Mouse (Mus musculus) central nervous system, embryonic 14 days (tissue): ENCODE data around the gene Olfr107. TPM values are rescaled to one million over a fixed set of nuclear protein-coding genes. Genes with fewer than 3 reads are reported as not detected.

Experiments
- polyA plus RNA-seq: library from polyadenylated mRNA; depleted of rRNA; stranded (reverse); fragments of >200 nt; gene quantifications from 2 replicates; pipeline ENCODE4 v1.2.3, GENCODE M21; 2012; rRNA removed

Gene Olfr107
- polyA plus RNA-seq: not detected in 2 replicates

DNA sequence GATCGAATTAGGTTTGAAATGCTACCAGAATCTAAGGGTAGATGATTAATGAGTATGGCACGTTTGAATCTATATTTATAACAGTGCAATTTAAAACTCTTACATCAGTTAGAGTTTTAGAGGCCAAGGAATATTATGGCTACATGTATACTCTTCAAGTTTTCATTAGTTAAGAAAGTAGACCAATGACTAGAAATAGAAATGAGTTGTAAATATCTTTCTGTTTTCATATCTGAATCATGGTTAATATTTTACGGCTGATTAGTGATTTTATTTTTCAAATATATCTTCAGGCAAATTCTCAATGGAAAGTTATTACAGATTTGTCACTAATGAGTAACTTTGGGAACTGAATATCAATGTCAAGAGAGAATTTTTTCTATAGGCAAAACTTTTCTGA lies at the start of gene Olfr107:
Olfr107 (plus strand) TSS at position 301 of the 400 bp plus-strand sequence.

DNA sequence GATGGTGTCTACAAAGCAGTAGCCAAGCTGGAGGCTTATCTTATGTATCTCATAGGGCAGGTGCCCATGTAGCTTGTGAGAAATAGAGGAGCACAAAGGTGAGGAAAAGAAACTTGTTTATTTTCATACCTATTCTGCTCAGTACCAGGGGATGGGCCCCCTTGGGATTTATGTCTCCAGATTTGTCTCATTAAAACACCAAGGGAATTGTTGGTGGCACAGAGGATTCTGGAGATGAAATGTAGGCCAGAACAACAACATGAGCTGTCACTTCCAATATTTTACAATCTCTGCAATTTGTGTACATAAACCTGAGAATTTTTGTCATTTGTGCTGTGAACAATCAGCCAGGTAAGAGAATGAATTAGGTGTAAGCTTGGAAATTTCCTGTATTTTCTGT lies 39.7 kb upstream of the Olfr107 start, which contains the start of gene Olfr104-ps:
Olfr104-ps (plus strand) TSS at position 301 of the 400 bp plus-strand sequence.

DNA sequence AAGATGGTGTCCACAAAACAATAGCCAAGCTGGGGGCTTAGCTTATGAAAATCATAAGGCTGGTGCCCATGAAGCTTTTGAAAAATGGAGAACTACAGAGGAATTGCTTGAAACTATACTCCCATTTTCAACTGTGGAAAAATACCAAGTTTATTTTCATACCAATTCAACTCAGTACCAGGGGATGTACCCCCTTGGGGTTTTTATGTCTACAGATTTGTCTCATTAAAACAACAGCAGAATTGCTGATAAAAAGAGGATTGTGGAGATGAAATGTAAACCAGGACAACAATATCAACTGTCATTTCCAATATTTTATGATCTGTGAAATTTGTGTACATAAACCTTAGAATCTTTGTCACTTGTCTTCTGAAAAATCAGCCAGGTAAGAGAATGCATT lies 20.3 kb upstream of the Olfr107 start, which contains the start of gene Olfr105-ps:
Olfr105-ps (plus strand) TSS at position 301 of the 400 bp plus-strand sequence.

DNA sequence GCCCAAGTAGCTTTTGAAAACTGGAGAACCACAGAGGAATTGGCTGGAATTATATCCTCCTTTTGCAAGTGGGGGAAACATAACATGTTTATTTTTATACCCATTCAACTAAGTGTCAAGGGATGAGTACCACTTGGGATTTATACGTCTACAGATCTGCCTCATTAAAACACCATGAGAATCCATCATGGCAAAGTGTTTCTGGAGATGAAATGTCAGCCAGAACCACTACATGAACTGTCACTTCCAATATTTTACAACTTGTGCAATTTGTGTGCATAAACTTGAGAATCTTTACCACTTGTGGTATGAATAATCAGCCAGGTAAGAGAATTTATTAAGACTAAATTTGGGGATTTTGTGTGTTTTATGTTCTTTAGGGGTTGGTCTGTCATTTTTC lies 8.9 kb upstream of the Olfr107 start, which contains the start of gene Olfr106-ps:
Olfr106-ps (plus strand) TSS at position 301 of the 400 bp plus-strand sequence.

DNA sequence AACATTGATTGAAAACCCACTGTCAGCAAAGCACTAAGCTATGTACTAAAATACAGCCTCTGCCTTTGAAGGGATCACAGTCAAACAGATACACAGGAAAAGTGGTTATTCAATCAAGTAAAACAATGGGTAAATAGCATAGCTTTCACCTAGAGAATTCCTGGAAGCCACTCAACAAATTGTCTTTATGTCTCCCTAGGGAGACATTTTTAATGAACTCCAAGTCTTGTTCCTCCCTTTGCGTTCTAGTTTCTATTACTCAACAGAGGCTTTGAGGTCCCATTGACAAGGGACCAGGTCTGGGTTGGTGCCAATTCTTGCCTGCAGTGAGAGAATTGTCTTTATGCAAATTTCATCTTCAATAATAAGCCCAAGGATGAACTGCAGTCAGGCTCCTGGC lies 46.2 kb downstream of the Olfr107 start, which contains the start of gene Olfr108:
Olfr108 (plus strand) TSS at position 301 of the 400 bp plus-strand sequence.

Other genes starting within 250 kb of the Olfr107 start
- gene Olfr93, start 237.7 kb upstream of the Olfr107 start, polyA plus RNA-seq: not detected in 2 replicates
- 0.15 and 0.41 TPM in 2 replicates for gene Ubd, start 205.3 kb upstream of the Olfr107 start, polyA plus RNA-seq
- gene Olfr94, start 198.2 kb upstream of the Olfr107 start, polyA plus RNA-seq: 0.04 TPM in 1 of 2 replicates, not detected in the other
- gene Olfr95, start 186.1 kb upstream of the Olfr107 start, polyA plus RNA-seq: 0.01 TPM in 1 of 2 replicates, not detected in the other
- gene Olfr96, start 179.1 kb upstream of the Olfr107 start, polyA plus RNA-seq: not detected in 2 replicates
- gene Olfr97, start 161.9 kb upstream of the Olfr107 start, polyA plus RNA-seq: not detected in 2 replicates
- not detected in 2 replicates for gene Olfr98, start 135.5 kb upstream of the Olfr107 start, polyA plus RNA-seq
- gene H2-M3, start 129.0 kb upstream of the Olfr107 start, polyA plus RNA-seq: 0.74 and 0.78 TPM in 2 replicates
- gene Olfr99, start 115.8 kb upstream of the Olfr107 start, polyA plus RNA-seq: not detected in 2 replicates
- not detected in 2 replicates for gene Olfr101, start 94.9 kb upstream of the Olfr107 start, polyA plus RNA-seq
- gene Olfr102, start 82.2 kb upstream of the Olfr107 start, polyA plus RNA-seq: not detected in 2 replicates
- not detected in 2 replicates for gene Olfr103, start 59.5 kb upstream of the Olfr107 start, polyA plus RNA-seq
- not detected in 2 replicates for gene Olfr104-ps, start 39.6 kb upstream of the Olfr107 start, polyA plus RNA-seq
- gene Olfr105-ps, start 20.2 kb upstream of the Olfr107 start, polyA plus RNA-seq: not detected in 2 replicates
- gene Olfr106-ps, start 8.8 kb upstream of the Olfr107 start, polyA plus RNA-seq: not detected in 2 replicates
- not detected in 2 replicates for gene Olfr108, start 46.3 kb downstream of the Olfr107 start, polyA plus RNA-seq
- not detected in 2 replicates for gene Olfr109, start 59.7 kb downstream of the Olfr107 start, polyA plus RNA-seq
- gene H2-M2, start 84.3 kb downstream of the Olfr107 start, polyA plus RNA-seq: not detected in 2 replicates
- 0.02 TPM in 1 of 2 replicates, not detected in the other for gene Olfr110, start 93.2 kb downstream of the Olfr107 start, polyA plus RNA-seq
- 0.05 and 0.14 TPM in 2 replicates for gene Olfr111, start 108.8 kb downstream of the Olfr107 start, polyA plus RNA-seq
- not detected in 2 replicates for gene Olfr112, start 170.2 kb downstream of the Olfr107 start, polyA plus RNA-seq
- not detected in 2 replicates for gene Olfr113, start 178.4 kb downstream of the Olfr107 start, polyA plus RNA-seq
- not detected in 2 replicates for gene Olfr114, start 193.5 kb downstream of the Olfr107 start, polyA plus RNA-seq
- gene Olfr115, start 227.9 kb downstream of the Olfr107 start, polyA plus RNA-seq: not detected in 2 replicates
- not detected in 2 replicates for gene Olfr116, start 228.0 kb downstream of the Olfr107 start, polyA plus RNA-seq